Mouse (Mus musculus) MEL (cell line): ENCODE results near the gene Rundc3a.

Source experiments
- CTCF ChIP-seq, 3 experiments: IDR thresholded peaks in 2 of 3; conservative IDR thresholded peaks in 1 of 3; 2 replicates each; pipeline ENCODE4 v1.5.1; 2011 to 2012; ENCODE audit warnings: low read length in 3 of 3, low read depth in 2 of 3, mild to moderate bottlenecking in 2 of 3, improper control_type of control experiment in 1 of 3, inconsistent platforms in 1 of 3, mixed read lengths in 1 of 3, moderate library complexity in 1 of 3; ENCODE audit not compliant: control insufficient read depth in 1 of 3, insufficient read depth in 1 of 3, poor library complexity in 1 of 3, severe bottlenecking in 1 of 3
- ELF1 ChIP-seq: IDR thresholded peaks from 2 replicates; pipeline ENCODE4 v1.6.1; 2014; ENCODE audit warnings: low read depth, mild to moderate bottlenecking, inconsistent platforms, low read length, improper control_type of control experiment, moderate library complexity
- EP300 ChIP-seq, 2 experiments: IDR thresholded peaks; 2 replicates each; pipeline ENCODE4 v1.6.1; 2011; ENCODE audit warnings: improper control_type of control experiment in 2 of 2, low read length in 2 of 2, low read depth in 1 of 2, mild to moderate bottlenecking in 1 of 2
- GATA1 ChIP-seq: IDR thresholded peaks from 2 replicates; pipeline ENCODE4 v1.6.1; 2011; ENCODE audit warnings: low read depth, low read length, improper control_type of control experiment
- HCFC1 ChIP-seq: IDR thresholded peaks from 2 replicates; pipeline ENCODE4 v1.6.1; 2012; ENCODE audit warnings: low read depth, mild to moderate bottlenecking, inconsistent platforms, low read length, improper control_type of control experiment, moderate library complexity
- JUND ChIP-seq: IDR thresholded peaks from 2 replicates; pipeline ENCODE4 v1.6.1; 2011; ENCODE audit warnings: low read depth, mild to moderate bottlenecking, improper control_type of control experiment, low read length
- MAX ChIP-seq: IDR thresholded peaks from 2 replicates; pipeline ENCODE4 v1.6.1; 2011; ENCODE audit warnings: low read length, improper control_type of control experiment
- MYC ChIP-seq: IDR thresholded peaks from 2 replicates; pipeline ENCODE4 v1.6.1; 2011; ENCODE audit warnings: low read depth, mild to moderate bottlenecking, low read length, improper control_type of control experiment, moderate library complexity
- POLR2A ChIP-seq, 2 experiments: IDR thresholded peaks; 2 replicates each; pipeline ENCODE4 v1.6.1; 2011 to 2012; ENCODE audit warnings: low read length in 2 of 2, mild to moderate bottlenecking in 2 of 2, control low read depth in 1 of 2, improper control_type of control experiment in 1 of 2, low read depth in 1 of 2, moderate library complexity in 1 of 2; ENCODE audit not compliant: control insufficient read depth in 1 of 2, insufficient read depth in 1 of 2, poor library complexity in 1 of 2
- POLR2AphosphoS2 ChIP-seq: IDR thresholded peaks from 2 replicates; pipeline ENCODE4 v1.6.1; 2011; ENCODE audit warnings: low read length, improper control_type of control experiment
- SIN3A ChIP-seq: IDR thresholded peaks from 2 replicates; pipeline ENCODE4 v1.6.1; 2012; ENCODE audit warnings: low read length, improper control_type of control experiment, inconsistent platforms
- ZC3H11A ChIP-seq: IDR thresholded peaks from 2 replicates; pipeline ENCODE4 v1.6.1; 2012; ENCODE audit warnings: low read depth, mild to moderate bottlenecking, inconsistent platforms, low read length, improper control_type of control experiment
- ZKSCAN1 ChIP-seq: IDR thresholded peaks from 2 replicates; pipeline ENCODE4 v1.6.1; 2012; ENCODE audit warnings: low read depth, mild to moderate bottlenecking, inconsistent platforms, low read length, improper control_type of control experiment, moderate library complexity

DNA sequence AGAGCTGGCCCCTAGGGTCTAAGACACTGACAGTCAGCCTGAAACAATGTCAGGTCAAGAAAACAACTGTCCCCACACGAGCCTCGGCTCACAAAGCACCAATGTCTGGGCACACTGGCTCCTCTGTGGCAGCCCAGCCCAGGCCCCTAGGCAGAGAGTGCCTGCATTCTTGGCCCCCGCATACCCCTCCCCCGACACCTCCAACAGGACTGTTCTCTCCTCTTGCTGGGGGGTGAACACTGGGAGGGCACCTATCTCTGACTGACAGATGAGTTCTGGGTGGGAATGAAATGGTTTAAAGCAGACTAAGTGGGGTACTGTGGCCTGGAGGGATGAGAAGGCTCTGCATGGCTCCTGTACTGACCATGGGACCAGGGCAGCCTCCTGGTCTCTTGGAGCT lies 27.5 kb upstream of the Rundc3a start:
- TF ChIP-seq MYC: no peak
- TF ChIP-seq EP300 (IDR thresholded peaks at IDR 0.05; ENCODE audit: low read depth in 1 of 2, low read length in 2 of 2): no peak
- TF ChIP-seq ZC3H11A: no peak
- no peak for TF ChIP-seq SIN3A
- no peak for TF ChIP-seq HCFC1
- TF ChIP-seq POLR2A (IDR thresholded peaks at IDR 0.05; ENCODE audit: control insufficient read depth in 1 of 2, insufficient read depth in 1 of 2, low read depth in 1 of 2, low read length in 2 of 2, poor library complexity in 1 of 2): no peak
- no peak for TF ChIP-seq POLR2AphosphoS2
- no peak for TF ChIP-seq MAX
- no peak for TF ChIP-seq GATA1
- no peak for TF ChIP-seq ELF1
- no peak for TF ChIP-seq ZKSCAN1
- no peak for TF ChIP-seq CTCF (IDR thresholded peaks at IDR 0.05 in 2 of 3, conservative IDR thresholded peaks at IDR 0.05 in 1 of 3; ENCODE audit: control insufficient read depth in 1 of 3, insufficient read depth in 1 of 3, low read depth in 2 of 3, low read length in 3 of 3, poor library complexity in 1 of 3, severe bottlenecking in 1 of 3)
- no peak for TF ChIP-seq JUND
